Mouse (Mus musculus) C2C12 (cell line): Measurements from ENCODE around the gene Rhox3a2.
"Not testable (repeated sequence)": the region's sequence is repeated elsewhere in the genome, so short reads cannot be mapped to it uniquely, and the experiment has no call there.

Experiments used
- CTCF ChIP-seq: IDR thresholded peaks from one replicate; pipeline ENCODE4 v1.5.1; 2011; ENCODE audit not compliant: control insufficient read depth, insufficient read depth, insufficient read length
- MAX ChIP-seq: IDR thresholded peaks from one replicate; pipeline ENCODE4 v1.6.1; 2011; ENCODE audit warnings: mild to moderate bottlenecking, control low read depth
- USF1 ChIP-seq: IDR thresholded peaks from one replicate; pipeline ENCODE4 v1.6.1; 2011; ENCODE audit warnings: low read depth, mild to moderate bottlenecking, control low read depth, moderate library complexity

- TF ChIP-seq CTCF, USF1, MAX: not testable (repeated sequence)
These were observed at the start of gene Rhox3a2 for GRCm38 (mm10) chrX:37379728-37380127.
